Mouse (Mus musculus) kidney, postnatal 0 days (tissue): ENCODE measurements at regions not wholly inside any gene's neighbourhood (a gene's known extent, or its start where the extent isn't known, plus 50 kb on each side); places are given as distances from the start of the nearest gene placed in this dataset.

Experiments
- ATAC-seq: fragments of 200-750 bp; cut with Nextera tagmentation; replicated peaks from 2 replicates; pipeline ENCODE4 v1.8.0; 2017; ENCODE audit warnings: low read depth, moderate number of reproducible peaks, moderate TSS enrichment, moderate library complexity; ENCODE audit not compliant: low FRiP score
- DNase-seq: peaks from one replicate; pipeline ENCODE4 v3.0.0-alpha.2; 2016; ENCODE audit warnings: low spot score
- H3K27ac ChIP-seq: fragments of 300-500 bp; sonication (generic); 2 replicates; pipeline ENCODE4 v1.5.1; 2014; ENCODE audit warnings: mild to moderate bottlenecking
- H3K27me3 ChIP-seq: fragments of 300-500 bp; sonication (generic); 2 replicates; pipeline ENCODE4 v1.6.1; 2014; ENCODE audit warnings: low read length, mixed read lengths; ENCODE audit not compliant: insufficient read depth
- H3K36me3 ChIP-seq: fragments of 300-500 bp; sonication (generic); 2 replicates; pipeline ENCODE4 v1.6.1; 2014; ENCODE audit warnings: low read length, mixed read lengths; ENCODE audit not compliant: insufficient read depth
- H3K4me1 ChIP-seq: fragments of 300-500 bp; sonication (generic); replicated peaks from 2 replicates; pipeline ENCODE4 v1.6.1; 2014; ENCODE audit warnings: antibody characterized with exemption, low read length, mixed read lengths; ENCODE audit not compliant: insufficient read depth
- H3K4me2 ChIP-seq: fragments of 300-500 bp; sonication (generic); 2 replicates; pipeline ENCODE4 v1.6.1; 2014; ENCODE audit warnings: mild to moderate bottlenecking, low read length, moderate library complexity, mixed read lengths
- H3K4me3 ChIP-seq: fragments of 300-500 bp; sonication (generic); replicated peaks from 2 replicates; pipeline ENCODE4 v1.5.1; 2014; ENCODE audit warnings: low read depth, low read length
- H3K9ac ChIP-seq: fragments of 300-500 bp; sonication (generic); 2 replicates; pipeline ENCODE4 v1.6.1; 2014; ENCODE audit warnings: low read depth, low read length
- H3K9me3 ChIP-seq: fragments of 300-500 bp; sonication (generic); replicated peaks from 2 replicates; pipeline ENCODE4 v1.6.1; 2016; ENCODE audit warnings: low read length, inconsistent platforms, mixed read lengths
- CTCF ChIP-seq: IDR thresholded peaks from 2 replicates; pipeline ENCODE4 v1.5.1; 2016; ENCODE audit warnings: antibody characterized with exemption, low read depth, mild to moderate bottlenecking, moderate library complexity
- WGBS: fragments of 180-500 bp; shearing (Covaris S2); extraction: QIAGEN DNeasy Blood & Tissue Kit; methylation state at CpG from one replicate; pipeline ENCODE4 v1.1.7; 2014; 5-methylcytosine and 5-hydroxymethylcytosine counted together

- no peak overlapping the region for H3K27ac ChIP-seq
- DNase-seq (peak; percentile 61), ATAC-seq (no peak)
- WGBS, result 34% methylated on average over 4 of the region's 4 CpGs
- H3K36me3 ChIP-seq, result no peaks in the 10 kb centered on the region
- H3K9me3 ChIP-seq, result no peaks in the 10 kb centered on the region
- H3K4me2 ChIP-seq, result no peak overlapping the region
- no peaks in the 10 kb centered on the region for H3K27me3 ChIP-seq
- no peak for TF ChIP-seq CTCF
- no peak overlapping the region for H3K9ac ChIP-seq
- no peak overlapping the region for H3K4me3 ChIP-seq
- no peaks in the 10 kb centered on the region for H3K4me1 ChIP-seq
Measured at GRCm38 (mm10) chr16:86701700-86702099, 652.3 kb upstream of the N6amt1 start.

DNA sequence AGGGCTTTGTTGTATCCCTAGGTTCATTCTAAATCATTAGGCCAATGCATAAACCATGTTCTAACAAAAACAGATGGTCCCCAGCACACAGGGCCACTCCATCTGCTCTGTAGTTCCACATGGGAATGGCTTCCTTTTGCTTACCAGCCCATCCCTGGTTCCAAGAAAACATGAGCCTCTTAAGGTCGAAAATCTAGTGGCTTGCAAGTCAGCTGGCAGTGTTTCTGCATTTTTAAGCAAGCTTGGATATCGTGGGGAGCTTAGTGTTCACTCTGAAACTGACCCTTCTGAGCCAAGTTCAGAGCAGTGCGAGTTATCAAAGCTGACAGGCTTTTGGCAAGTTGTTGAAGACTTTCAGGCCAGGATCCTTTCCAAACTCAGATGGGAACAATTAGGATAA, 659.5 kb upstream of the N6amt1 start:
- peak; percentile 89 for DNase-seq
- no peaks in the 10 kb centered on the region for H3K36me3 ChIP-seq
- ATAC-seq, result no peak; the same call in 1 of the 2 replicates
- no peak overlapping the region for H3K27ac ChIP-seq
- H3K9me3 ChIP-seq, result no peaks in the 10 kb centered on the region
- no peak overlapping the region for H3K4me2 ChIP-seq
- H3K4me3 ChIP-seq, result no peak overlapping the region
- 36% methylated on average over 3 of the region's 3 CpGs for WGBS
- TF ChIP-seq CTCF, result no peak
- H3K9ac ChIP-seq, result no peak overlapping the region
- H3K4me1 ChIP-seq, result no peaks in the 10 kb centered on the region
- H3K27me3 ChIP-seq, result no peaks in the 10 kb centered on the region

GRCm38 (mm10) chr16:86659154-86659553, 694.8 kb upstream of the N6amt1 start:
- no peak for ATAC-seq
- peak; percentile 41 for DNase-seq
- WGBS, result 42% methylated on average over 3 of the region's 3 CpGs
- Histone ChIP-seq H3K4me2 (no peak overlapping the region), H3K27me3 (no peaks in the 10 kb centered on the region), H3K27ac (no peak overlapping the region), H3K4me1 (no peaks in the 10 kb centered on the region), H3K4me3 (no peak overlapping the region), H3K9ac (no peak overlapping the region), H3K9me3 (no peaks in the 10 kb centered on the region), H3K36me3 (no peaks in the 10 kb centered on the region)
- TF ChIP-seq CTCF, result no peak

DNA sequence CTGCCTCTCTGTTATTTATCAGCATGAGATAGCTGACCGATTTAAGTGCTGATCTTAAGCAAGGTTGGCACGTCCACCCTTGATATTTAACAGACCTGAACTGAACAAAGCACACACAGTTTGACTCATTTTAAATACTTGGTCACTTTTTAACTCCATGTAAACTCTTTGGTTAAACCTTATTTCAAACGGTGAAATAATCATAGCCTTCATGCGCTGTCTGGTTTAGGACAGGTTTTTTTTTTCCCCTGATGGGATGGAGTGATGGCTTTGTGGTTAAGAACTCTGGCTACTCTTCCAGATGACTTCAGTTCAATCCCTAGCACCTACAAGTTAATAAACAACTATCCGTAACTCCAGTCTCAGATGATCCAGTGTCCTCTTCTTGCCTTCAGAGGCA, 706.7 kb upstream of the N6amt1 start:
- peak; percentile 45 for DNase-seq
- H3K27ac ChIP-seq, result no peak overlapping the region
- H3K9me3 ChIP-seq, result no peaks in the 10 kb centered on the region
- no peak overlapping the region for H3K4me3 ChIP-seq
- H3K36me3 ChIP-seq, result no peaks in the 10 kb centered on the region
- no peak for TF ChIP-seq CTCF
- no peak overlapping the region for H3K4me2 ChIP-seq
- 63% methylated on average over 5 of the region's 5 CpGs for WGBS
- ATAC-seq, result peak; percentile 86
- no peak overlapping the region for H3K9ac ChIP-seq
- no peaks in the 10 kb centered on the region for H3K27me3 ChIP-seq
- no peaks in the 10 kb centered on the region for H3K4me1 ChIP-seq

GRCm38 (mm10) chr16:86646753-86647152, 707.2 kb upstream of the N6amt1 start:
- Histone ChIP-seq H3K9ac (no peak overlapping the region), H3K4me2 (no peak overlapping the region), H3K4me1 (no peaks in the 10 kb centered on the region), H3K27me3 (no peaks in the 10 kb centered on the region), H3K27ac (no peak overlapping the region), H3K9me3 (no peaks in the 10 kb centered on the region), H3K36me3 (no peaks in the 10 kb centered on the region), H3K4me3 (no peak overlapping the region)
- ATAC-seq (peak; percentile 34; the same call in 1 of the 2 replicates), DNase-seq (peak; percentile 23)
- TF ChIP-seq CTCF, result no peak
- 58% methylated on average over 2 of the region's 2 CpGs for WGBS

DNA sequence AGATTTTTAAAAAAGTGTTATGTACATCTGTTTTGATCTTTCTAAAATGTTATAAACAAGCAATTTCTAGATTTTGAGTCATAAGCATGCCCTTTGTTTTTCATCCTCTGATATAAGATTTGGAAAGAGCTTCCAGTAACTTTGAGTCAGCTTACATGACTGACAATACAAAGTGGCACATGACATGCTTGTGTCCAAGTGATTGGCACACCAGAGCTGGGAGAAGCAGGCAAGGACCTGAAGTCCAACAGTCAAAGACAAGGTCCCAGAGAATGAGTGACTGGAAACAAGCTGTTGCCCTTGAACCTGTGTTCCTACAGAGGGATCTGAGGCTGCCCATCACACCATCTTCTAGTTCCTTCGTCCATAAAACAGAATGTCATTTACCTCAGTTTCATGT, 708.5 kb upstream of the N6amt1 start:
- Histone ChIP-seq H3K4me1 (no peaks in the 10 kb centered on the region), H3K9ac (no peak overlapping the region), H3K4me2 (no peak overlapping the region), H3K27me3 (no peaks in the 10 kb centered on the region), H3K27ac (peak overlapping the region; percentile 15; the same call in 1 of the 2 replicates), H3K4me3 (no peak overlapping the region), H3K36me3 (no peaks in the 10 kb centered on the region), H3K9me3 (no peaks in the 10 kb centered on the region)
- 88% methylated on average over 1 of the region's 1 CpGs for WGBS
- DNase-seq (no peak), ATAC-seq (no peak)
- TF ChIP-seq CTCF, result no peak

DNA sequence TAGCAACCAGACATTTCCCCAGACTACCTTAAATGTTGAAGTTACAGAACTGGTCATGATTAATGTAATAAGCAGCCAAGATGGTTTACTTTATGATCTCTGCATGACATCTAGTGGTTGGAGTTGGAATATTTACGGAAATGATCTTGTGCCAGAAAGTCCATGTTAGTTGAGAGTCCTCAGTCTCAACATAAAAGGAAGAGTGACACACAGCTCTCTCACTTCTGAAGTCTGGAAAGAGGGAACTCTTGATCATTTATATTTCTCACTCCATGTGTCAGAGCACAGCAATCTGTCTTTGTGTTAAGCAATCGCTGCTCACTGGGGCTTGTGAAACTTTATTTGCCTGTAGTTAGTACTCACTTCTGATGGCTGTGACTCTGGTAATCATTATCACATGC, 709.1 kb upstream of the N6amt1 start:
- Histone ChIP-seq H3K9me3 (no peaks in the 10 kb centered on the region), H3K4me1 (no peaks in the 10 kb centered on the region), H3K36me3 (no peaks in the 10 kb centered on the region), H3K9ac (no peak overlapping the region), H3K4me3 (no peak overlapping the region), H3K27me3 (no peaks in the 10 kb centered on the region), H3K4me2 (no peak overlapping the region), H3K27ac (peak overlapping the region; percentile 15; the same call in 1 of the 2 replicates)
- ATAC-seq (peak; percentile 65), DNase-seq (peak; percentile 92)
- 27% methylated on average over 2 of the region's 2 CpGs for WGBS
- TF ChIP-seq CTCF, result peak; percentile 94
